Mouse (Mus musculus) MEL (cell line): ENCODE measurements around the gene Ryr1. TPM values are rescaled to one million over a fixed set of nuclear protein-coding genes. Genes with fewer than 3 reads are reported as not detected.
A peak's percentile ranks its signal among the peaks of the same experiment; 100 is the strongest.

Experiments used
- DNase-seq: peaks from one replicate; pipeline ENCODE4 v3.0.0; 2011; ENCODE audit warnings: low read depth, low spot score
- H3K27ac ChIP-seq: 2 replicates; pipeline ENCODE4 v1.5.1; 2012; ENCODE audit warnings: low read depth, mild to moderate bottlenecking, control low read depth, low read length, moderate library complexity; ENCODE audit not compliant: control insufficient read depth
- H3K27me3 ChIP-seq, 2 experiments: fragments of 150-350 bp in 1 of 2; sonication (generic) in 1 of 2; 2 replicates each; pipeline ENCODE4 v1.6.1; 2012; ENCODE audit warnings: low read length in 2 of 2, mild to moderate bottlenecking in 2 of 2, improper control_type of control experiment in 1 of 2, moderate library complexity in 1 of 2; ENCODE audit not compliant: insufficient read depth in 2 of 2, control insufficient read depth in 1 of 2
- H3K36me3 ChIP-seq, 2 experiments: 2 replicates each; pipeline ENCODE4 v1.6.1; 2012 to 2014; ENCODE audit warnings: low read length in 2 of 2, improper control_type of control experiment in 1 of 2, inconsistent platforms in 1 of 2, mild to moderate bottlenecking in 1 of 2; ENCODE audit not compliant: insufficient read depth in 2 of 2, control insufficient read depth in 1 of 2
- H3K4me1 ChIP-seq, 2 experiments: fragments of 150-350 bp in 1 of 2; sonication (generic) in 1 of 2; 2 replicates each; pipeline ENCODE4 v1.6.1; 2012; ENCODE audit warnings: low read length in 2 of 2, improper control_type of control experiment in 1 of 2, mild to moderate bottlenecking in 1 of 2; ENCODE audit not compliant: insufficient read depth in 2 of 2, control insufficient read depth in 1 of 2
- H3K4me3 ChIP-seq, 2 experiments: fragments of 150-350 bp in 1 of 2; sonication (generic) in 1 of 2; 2 replicates each; pipeline ENCODE4 v1.5.1; 2012; ENCODE audit warnings: low read depth in 2 of 2, low read length in 2 of 2, mild to moderate bottlenecking in 2 of 2, moderate library complexity in 2 of 2, control low read depth in 1 of 2, improper control_type of control experiment in 1 of 2; ENCODE audit not compliant: control insufficient read depth in 1 of 2, insufficient read depth in 1 of 2
- H3K79me2 ChIP-seq: 2 replicates; pipeline ENCODE4 v1.6.1; 2012; ENCODE audit warnings: mild to moderate bottlenecking, low read length, moderate library complexity; ENCODE audit not compliant: control insufficient read depth, poor library complexity, insufficient read depth
- H3K9ac ChIP-seq: 2 replicates; pipeline ENCODE4 v1.6.1; 2012; ENCODE audit warnings: low read depth, mild to moderate bottlenecking, control low read depth, low read length, moderate library complexity; ENCODE audit not compliant: control insufficient read depth, poor library complexity, severe bottlenecking
- H3K9me3 ChIP-seq: fragments of 150-350 bp; sonication (generic); replicated peaks from 2 replicates; pipeline ENCODE4 v1.6.1; 2012; ENCODE audit warnings: mild to moderate bottlenecking, low read length, improper control_type of control experiment, moderate library complexity; ENCODE audit not compliant: insufficient read depth
- BHLHE40 ChIP-seq: IDR thresholded peaks from 2 replicates; pipeline ENCODE4 v1.6.1; 2012; ENCODE audit warnings: low read depth, mild to moderate bottlenecking, inconsistent platforms, low read length, improper control_type of control experiment, borderline replicate concordance
- GABPA ChIP-seq: IDR thresholded peaks from 2 replicates; pipeline ENCODE4 v1.6.1; 2012; ENCODE audit warnings: low read depth, mild to moderate bottlenecking, inconsistent platforms, low read length, improper control_type of control experiment, moderate library complexity
- HCFC1 ChIP-seq: IDR thresholded peaks from 2 replicates; pipeline ENCODE4 v1.6.1; 2012; ENCODE audit warnings: low read depth, mild to moderate bottlenecking, inconsistent platforms, low read length, improper control_type of control experiment, moderate library complexity
- KAT2A ChIP-seq: conservative IDR thresholded peaks from 2 replicates; pipeline ENCODE4 v1.6.1; 2012; ENCODE audit warnings: low read depth, low read length, improper control_type of control experiment, inconsistent platforms
- MAFK ChIP-seq: IDR thresholded peaks from 2 replicates; pipeline ENCODE4 v1.6.1; 2011; ENCODE audit warnings: low read depth, mild to moderate bottlenecking, low read length, improper control_type of control experiment, borderline replicate concordance
- MAZ ChIP-seq: IDR thresholded peaks from 2 replicates; pipeline ENCODE4 v1.6.1; 2012; ENCODE audit warnings: low read depth, mild to moderate bottlenecking, inconsistent platforms, low read length, improper control_type of control experiment
- MEF2A ChIP-seq: IDR thresholded peaks from 2 replicates; pipeline ENCODE4 v1.6.1; 2014; ENCODE audit warnings: low read depth, mild to moderate bottlenecking, inconsistent platforms, low read length, improper control_type of control experiment; ENCODE audit not compliant: poor library complexity, insufficient replicate concordance, severe bottlenecking; ENCODE audit errors: extremely low read depth
- MXI1 ChIP-seq: IDR thresholded peaks from 2 replicates; pipeline ENCODE4 v1.6.1; 2011; ENCODE audit warnings: mild to moderate bottlenecking, low read depth, low read length, improper control_type of control experiment
- MYC ChIP-seq: IDR thresholded peaks from 2 replicates; pipeline ENCODE4 v1.6.1; 2011; ENCODE audit warnings: low read depth, mild to moderate bottlenecking, low read length, improper control_type of control experiment, moderate library complexity
- NRF1 ChIP-seq: IDR thresholded peaks from 2 replicates; pipeline ENCODE4 v1.6.1; 2014; ENCODE audit warnings: low read depth, mild to moderate bottlenecking, inconsistent platforms, low read length, improper control_type of control experiment, moderate library complexity; ENCODE audit not compliant: poor library complexity, insufficient read depth, severe bottlenecking
- POLR2A ChIP-seq, 2 experiments: IDR thresholded peaks; 2 replicates each; pipeline ENCODE4 v1.6.1; 2011 to 2012; ENCODE audit warnings: low read length in 2 of 2, mild to moderate bottlenecking in 2 of 2, control low read depth in 1 of 2, improper control_type of control experiment in 1 of 2, low read depth in 1 of 2, moderate library complexity in 1 of 2; ENCODE audit not compliant: control insufficient read depth in 1 of 2, insufficient read depth in 1 of 2, poor library complexity in 1 of 2
- POLR2AphosphoS2 ChIP-seq: IDR thresholded peaks from 2 replicates; pipeline ENCODE4 v1.6.1; 2011; ENCODE audit warnings: low read length, improper control_type of control experiment
- POLR2AphosphoS5 ChIP-seq: IDR thresholded peaks from 2 replicates; pipeline ENCODE4 v1.6.1; 2012; ENCODE audit warnings: low read depth, borderline replicate concordance, mild to moderate bottlenecking, inconsistent platforms, low read length, moderate library complexity, mixed read lengths
- RCOR1 ChIP-seq: IDR thresholded peaks from 2 replicates; pipeline ENCODE4 v1.6.1; 2012; ENCODE audit warnings: low read depth, mild to moderate bottlenecking, inconsistent platforms, low read length, improper control_type of control experiment
- SIN3A ChIP-seq: IDR thresholded peaks from 2 replicates; pipeline ENCODE4 v1.6.1; 2012; ENCODE audit warnings: low read length, improper control_type of control experiment, inconsistent platforms
- SMC3 ChIP-seq: IDR thresholded peaks from 2 replicates; pipeline ENCODE4 v1.6.1; 2011; ENCODE audit warnings: low read depth, low read length, improper control_type of control experiment
- TAL1 ChIP-seq: IDR thresholded peaks from 2 replicates; pipeline ENCODE4 v1.6.1; 2012; ENCODE audit warnings: mild to moderate bottlenecking, inconsistent platforms, low read length, moderate library complexity, mixed read lengths
- TBP ChIP-seq: IDR thresholded peaks from 2 replicates; pipeline ENCODE4 v1.8.0; 2011; ENCODE audit warnings: low read depth, low read length, improper control_type of control experiment
- TCF12 ChIP-seq: IDR thresholded peaks from 2 replicates; pipeline ENCODE4 v1.6.1; 2014; ENCODE audit warnings: low read depth, mild to moderate bottlenecking, inconsistent platforms, low read length, improper control_type of control experiment, moderate library complexity
- ZNF384 ChIP-seq: IDR thresholded peaks from 2 replicates; pipeline ENCODE4 v1.6.1; 2012; ENCODE audit warnings: low read depth, mild to moderate bottlenecking, inconsistent platforms, low read length, improper control_type of control experiment
- polyA plus RNA-seq, 2 experiments: library from polyadenylated mRNA; stranded (reverse) in 1 of 2; unstranded in 1 of 2; fragments of >175 nt in 1 of 2; fragments of >200 nt in 1 of 2; gene quantifications; 2 replicates each; pipeline versions ENCODE4 v1.2.1 to v1.2.4; 2012; ENCODE audit warnings: low replicate concordance in 2 of 2, low read depth in 1 of 2; ENCODE audit not compliant: insufficient read length in 2 of 2, insufficient read depth in 1 of 2, missing spikeins in 1 of 2
- total RNA-seq: library from RNA; depleted of rRNA; stranded (reverse); fragments of 300-350 nt; gene quantifications from 2 replicates; pipeline ENCODE4 v1.2.3, GENCODE M21; 2012

Ryr1 gene
- total and polyA plus RNA-seq, 3 experiments = 0.27 to 0.54 TPM; not detected in 1

DNA sequence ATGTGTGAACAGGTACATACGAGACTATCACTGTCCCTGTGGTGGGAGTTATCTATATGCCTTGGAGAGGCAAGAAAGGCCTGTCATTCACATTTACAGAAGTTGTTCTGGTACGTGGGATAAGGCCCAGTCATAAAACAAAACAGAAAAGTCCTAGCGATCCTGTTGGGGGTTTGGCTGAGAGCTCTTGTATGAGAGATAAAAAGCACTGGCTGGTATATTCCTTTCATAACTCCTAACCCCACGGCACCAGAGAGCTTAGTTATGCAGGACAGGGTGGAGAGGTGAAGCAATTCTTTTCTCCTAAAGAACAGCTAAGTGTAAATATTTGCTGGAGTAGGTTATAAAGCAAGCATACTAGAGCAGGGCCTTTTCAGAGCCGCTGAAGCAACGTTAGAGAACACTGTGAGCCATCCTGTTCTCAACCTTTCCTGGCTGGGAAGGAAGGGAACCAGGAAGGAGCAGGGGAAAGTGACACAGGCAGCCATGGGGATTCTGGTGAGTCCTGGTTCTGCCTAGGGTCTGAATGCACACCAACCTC, 165.4 kb downstream of the Ryr1 start (continued):
- TF ChIP-seq RCOR1 = peak; percentile 70
- peak; percentile 81 for TF ChIP-seq TAL1
- peak; percentile 70 for TF ChIP-seq TCF12
- TF ChIP-seq POLR2AphosphoS5 = no peak
- 0 out of 2 replicates have a peak, but pooled peaks have one; percentile 44 for TF ChIP-seq MYC
- peak; percentile 35; the same call in 1 of the 2 replicates for TF ChIP-seq HCFC1
- TF ChIP-seq POLR2A (IDR thresholded peaks at IDR 0.05; ENCODE audit: control insufficient read depth in 1 of 2, insufficient read depth in 1 of 2, low read depth in 1 of 2, low read length in 2 of 2, poor library complexity in 1 of 2) = no peak
- TF ChIP-seq KAT2A = 0 out of 2 replicates have a peak, but pooled peaks have one; percentile 18
- peak; percentile 74 for TF ChIP-seq MXI1
- no peak for TF ChIP-seq GABPA
- TF ChIP-seq BHLHE40 = no peak
- TF ChIP-seq MAZ = peak; percentile 51; the same call in 1 of the 2 replicates
- TF ChIP-seq SIN3A = peak; percentile 86
- TF ChIP-seq, all 39 proteins: peak for 16

DNA sequence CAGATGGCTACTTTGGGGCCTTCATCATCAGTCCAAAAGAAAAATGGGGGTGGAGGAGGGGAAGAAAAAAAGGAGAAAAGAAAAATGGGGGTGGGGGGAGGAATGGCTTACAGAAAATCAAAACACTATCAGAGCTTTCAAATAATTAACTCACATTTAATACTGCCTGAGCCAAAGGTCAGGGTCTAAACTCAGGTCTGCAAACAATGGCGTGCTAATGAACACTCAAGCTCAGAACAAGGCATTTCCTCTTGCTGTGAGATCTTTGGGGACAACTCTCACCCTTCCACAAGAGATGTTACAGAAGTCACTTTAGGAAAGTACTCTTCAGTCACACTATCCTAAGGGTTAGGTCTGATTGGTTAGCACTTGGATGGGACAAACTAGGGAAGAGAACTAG, 166.2 kb downstream of the Ryr1 start:
- 0 out of 4 replicates have a peak overlapping the region, but pooled peaks of 1 of the 2 experiments have one; percentile 20 for H3K4me3 ChIP-seq
- peak overlapping the region; percentile 78 for H3K27ac ChIP-seq
- peaks cover 42 to 57% of the 10 kb centered on the region in 2 experiments for H3K4me1 ChIP-seq
- no peak overlapping the region for H3K9ac ChIP-seq
- H3K27me3 ChIP-seq = no peaks in the 10 kb centered on the region
- TF ChIP-seq MAFK (no peak), TAL1 (no peak), POLR2AphosphoS2 (no peak), ZNF384 (no peak), SMC3 (no peak), SIN3A (no peak), NRF1 (no peak), MXI1 (no peak), TCF12 (no peak), MEF2A (no peak), TBP (no peak), HCFC1 (no peak)
- H3K9me3 ChIP-seq = no peaks in the 10 kb centered on the region
- DNase-seq = no peak
- H3K36me3 ChIP-seq = peaks cover 3 to 73% of the 10 kb centered on the region in 2 experiments; a peak in 3 of 4 replicates
- H3K79me2 ChIP-seq = peaks cover 69% of the 10 kb centered on the region
